Comparison of ENCODE assay signal across 8 mouse cellular contexts in the genomic region with DNA sequence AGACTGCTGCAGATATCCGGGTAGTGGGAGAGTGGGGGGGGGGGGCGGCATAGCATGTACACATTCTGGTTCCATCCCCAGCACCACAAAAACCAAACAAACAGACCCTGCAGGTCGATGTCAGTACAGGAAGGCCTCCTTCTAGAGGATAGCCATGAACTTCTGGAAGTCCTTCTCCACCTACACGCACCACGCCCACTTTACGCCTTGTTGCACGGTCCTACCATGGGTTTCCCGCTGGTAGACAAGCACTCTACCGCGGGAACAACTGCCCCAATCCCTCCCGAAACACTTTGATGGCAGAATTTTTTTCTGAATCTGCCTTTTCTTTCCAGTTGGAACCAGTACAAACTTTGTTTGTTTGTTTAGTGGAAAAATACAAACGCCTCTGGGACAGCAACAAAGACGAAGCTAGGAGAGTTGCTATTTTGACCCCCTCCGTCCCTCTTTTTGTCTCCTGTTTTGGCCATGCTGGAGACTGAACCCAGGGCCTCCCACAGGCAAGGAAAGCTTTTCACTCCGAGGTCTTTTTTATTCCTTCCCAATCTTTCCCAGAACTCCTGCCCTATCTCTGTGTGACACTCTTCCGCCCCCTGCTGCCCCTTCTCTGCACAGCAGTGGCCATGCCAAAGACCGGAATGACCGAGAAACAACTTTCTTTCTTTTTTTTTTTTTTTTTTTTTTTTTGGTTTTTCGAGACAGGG. TPM values are rescaled to one million over a fixed set of nuclear protein-coding genes. Genes with fewer than 3 reads are reported as not detected.
DNase-seq lines count a peak whose midpoint lies in the region; ATAC-seq lines count a peak whose summit lies in the region.

No protein-coding gene starts in this region.

- no peaks in the 10 kb centered on the region for H3K36me3 ChIP-seq in embryonic facial prominence, embryonic 15.5 days
- H3K36me3 ChIP-seq in heart, embryonic 11.5 days (ENCODE audit: control insufficient read depth, insufficient read depth, low read length): no peaks in the 10 kb centered on the region
- H3K36me3 ChIP-seq in liver, embryonic 12.5 days: no peaks in the 10 kb centered on the region
- H3K36me3 ChIP-seq in neural tube, embryonic 14.5 days (ENCODE audit: control insufficient read depth, insufficient read depth, low read length): no peaks in the 10 kb centered on the region

- no peak overlapping the region for H3K9ac ChIP-seq in embryonic facial prominence, embryonic 15.5 days
- H3K9ac ChIP-seq in heart, embryonic 11.5 days (ENCODE audit: low read depth, low read length): peak overlapping the region; percentile 69
- peak overlapping the region; percentile 68 for H3K9ac ChIP-seq in liver, embryonic 12.5 days
- no peak overlapping the region for H3K9ac ChIP-seq in neural tube, embryonic 14.5 days (replicated peaks; ENCODE audit: low read depth, low read length)

- no peaks in the 10 kb centered on the region for H3K9me3 ChIP-seq in embryonic facial prominence, embryonic 15.5 days (replicated peaks)
- H3K9me3 ChIP-seq in heart, embryonic 11.5 days (replicated peaks; ENCODE audit: control insufficient read depth, low read length): no peaks in the 10 kb centered on the region
- no peaks in the 10 kb centered on the region for H3K9me3 ChIP-seq in liver, embryonic 12.5 days (replicated peaks)
- no peaks in the 10 kb centered on the region for H3K9me3 ChIP-seq in neural tube, embryonic 14.5 days (ENCODE audit: control insufficient read depth, low read length)

- DNase-seq in 3T3-L1 (ENCODE audit: low read depth, low spot score): peak; percentile 92
- peak; percentile 94 for DNase-seq in adrenal gland, postnatal 14 days
- DNase-seq in kidney, postnatal 10 days: peak; percentile 94
- peak; percentile 31 for DNase-seq in thymus, postnatal 0 days (ENCODE audit: low spot score)

- peak overlapping the region; percentile 8; the same call in 1 of the 2 replicates for H3K4me3 ChIP-seq in embryonic facial prominence, embryonic 15.5 days (replicated peaks)
- peak overlapping the region; percentile 23; the same call in 1 of the 2 replicates for H3K4me3 ChIP-seq in heart, embryonic 11.5 days (ENCODE audit: low read depth, low read length)
- H3K4me3 ChIP-seq in liver, embryonic 12.5 days: peak overlapping the region; percentile 57
- H3K4me3 ChIP-seq in neural tube, embryonic 14.5 days (ENCODE audit: low read depth, low read length): no peak overlapping the region

- H3K27me3 ChIP-seq in embryonic facial prominence, embryonic 15.5 days: no peaks in the 10 kb centered on the region; the same call in 1 of the 2 replicates
- H3K27me3 ChIP-seq in heart, embryonic 11.5 days (ENCODE audit: control insufficient read depth, insufficient read depth, low read length): no peaks in the 10 kb centered on the region
- H3K27me3 ChIP-seq in liver, embryonic 12.5 days (replicated peaks): peaks cover 30% of the 10 kb centered on the region
- H3K27me3 ChIP-seq in neural tube, embryonic 14.5 days (ENCODE audit: control insufficient read depth, insufficient read depth, low read length): no peaks in the 10 kb centered on the region

- H3K27ac ChIP-seq in embryonic facial prominence, embryonic 15.5 days (replicated peaks): no peak overlapping the region
- H3K27ac ChIP-seq in heart, embryonic 11.5 days (ENCODE audit: low read depth, low read length): no peak overlapping the region
- H3K27ac ChIP-seq in liver, embryonic 12.5 days: peak overlapping the region; percentile 54; the same call in 1 of the 2 replicates
- H3K27ac ChIP-seq in neural tube, embryonic 14.5 days (ENCODE audit: low read depth, low read length): no peak overlapping the region

- 13% methylated on average over 19 of the region's 19 CpGs for WGBS in embryonic facial prominence, embryonic 15.5 days
- 7% methylated on average over 19 of the region's 19 CpGs for WGBS in heart, embryonic 11.5 days (ENCODE audit: insufficient replicate concordance)
- 7% methylated on average over 19 of the region's 19 CpGs for WGBS in liver, embryonic 12.5 days (ENCODE audit: insufficient replicate concordance)
- WGBS in neural tube, embryonic 14.5 days: 8% methylated on average over 18 of the region's 19 CpGs

- H3K4me1 ChIP-seq in embryonic facial prominence, embryonic 15.5 days: peaks cover 7% of the 10 kb centered on the region
- H3K4me1 ChIP-seq in heart, embryonic 11.5 days (ENCODE audit: control insufficient read depth, insufficient read depth, low read length): peaks cover 8% of the 10 kb centered on the region; the same call in 1 of the 2 replicates
- peaks cover 64% of the 10 kb centered on the region for H3K4me1 ChIP-seq in liver, embryonic 12.5 days
- no peaks in the 10 kb centered on the region for H3K4me1 ChIP-seq in neural tube, embryonic 14.5 days (ENCODE audit: control insufficient read depth, insufficient read depth, low read length)

- no peak for ATAC-seq in embryonic facial prominence, embryonic 15.5 days (ENCODE audit: insufficient number of reproducible peaks, low FRiP score, low TSS enrichment, low read depth)
- ATAC-seq in heart, embryonic 11.5 days (replicated peaks; ENCODE audit: insufficient number of reproducible peaks, low FRiP score, low TSS enrichment): no peak
- peak; percentile 53; the same call in 1 of the 2 replicates for ATAC-seq in liver, embryonic 12.5 days
- no peak for ATAC-seq in neural tube, embryonic 14.5 days (ENCODE audit: low read depth)

- peak overlapping the region; percentile 27 for H3K4me2 ChIP-seq in embryonic facial prominence, embryonic 15.5 days (replicated peaks)
- H3K4me2 ChIP-seq in heart, embryonic 11.5 days: peak overlapping the region; percentile 57
- H3K4me2 ChIP-seq in liver, embryonic 12.5 days: peak overlapping the region; percentile 85
- 0 out of 2 replicates have a peak overlapping the region, but pooled peaks have one; percentile 0 for H3K4me2 ChIP-seq in neural tube, embryonic 14.5 days (ENCODE audit: low read depth, low read length)

RNA-seq across cellular contexts. Expression of gene Shbg, which starts 4.0 kb away (rescaled TPM):
- total RNA-seq in adrenal gland, postnatal 14 days (2021): not detected in 2 replicates
- polyA plus RNA-seq in embryonic facial prominence, embryonic 15.5 days (2015; fragmentation: Nextera tagmentation; extraction: Ambion mirVana): not detected in 2 replicates
- 1.5 TPM in 1 of 2 replicates, not detected in the other for polyA plus RNA-seq in heart, embryonic 11.5 days (2014; fragmentation: Nextera tagmentation; extraction: Ambion mirVana)
- 33.0 and 34.9 TPM in 2 replicates for polyA plus RNA-seq in liver, embryonic 12.5 days (2016; fragmentation: Nextera tagmentation; extraction: Ambion mirVana)
- polyA plus RNA-seq in neural tube, embryonic 14.5 days (2014; fragmentation: Nextera tagmentation; extraction: Ambion mirVana): not detected in 2 replicates
- 0.13 TPM in 1 of 2 replicates, not detected in the other for polyA plus RNA-seq in thymus, postnatal 0 days (2015; fragmentation: Nextera tagmentation; extraction: Ambion mirVana)

RNA-seq across cellular contexts. Expression of gene Atp1b2, which starts 8.0 kb away (rescaled TPM):
- 37.4 and 39.7 TPM in 2 replicates for total RNA-seq in adrenal gland, postnatal 14 days (2021)
- 12.4 and 13.4 TPM in 2 replicates for polyA plus RNA-seq in embryonic facial prominence, embryonic 15.5 days (2015; fragmentation: Nextera tagmentation; extraction: Ambion mirVana)
- 31.0 and 36.2 TPM in 2 replicates for polyA plus RNA-seq in heart, embryonic 11.5 days (2014; fragmentation: Nextera tagmentation; extraction: Ambion mirVana)
- 38.3 and 39.8 TPM in 2 replicates for polyA plus RNA-seq in liver, embryonic 12.5 days (2016; fragmentation: Nextera tagmentation; extraction: Ambion mirVana)
- polyA plus RNA-seq in neural tube, embryonic 14.5 days (2014; fragmentation: Nextera tagmentation; extraction: Ambion mirVana): 66.6 and 99.6 TPM in 2 replicates
- 1.7 and 1.8 TPM in 2 replicates for polyA plus RNA-seq in thymus, postnatal 0 days (2015; fragmentation: Nextera tagmentation; extraction: Ambion mirVana)

RNA-seq across cellular contexts. Expression of gene Sat2, which starts 8.1 kb away (rescaled TPM):
- 7.9 and 8.2 TPM in 2 replicates for total RNA-seq in adrenal gland, postnatal 14 days (2021)
- polyA plus RNA-seq in embryonic facial prominence, embryonic 15.5 days (2015; fragmentation: Nextera tagmentation; extraction: Ambion mirVana): 19.8 and 22.5 TPM in 2 replicates
- polyA plus RNA-seq in heart, embryonic 11.5 days (2014; fragmentation: Nextera tagmentation; extraction: Ambion mirVana): 15.2 and 16.4 TPM in 2 replicates
- polyA plus RNA-seq in liver, embryonic 12.5 days (2016; fragmentation: Nextera tagmentation; extraction: Ambion mirVana): 11.5 and 12.4 TPM in 2 replicates
- 23.8 and 25.1 TPM in 2 replicates for polyA plus RNA-seq in neural tube, embryonic 14.5 days (2014; fragmentation: Nextera tagmentation; extraction: Ambion mirVana)
- 3.5 and 4.3 TPM in 2 replicates for polyA plus RNA-seq in thymus, postnatal 0 days (2015; fragmentation: Nextera tagmentation; extraction: Ambion mirVana)

RNA-seq across cellular contexts. Expression of gene Fxr2, which starts 19.1 kb away (rescaled TPM):
- 75.5 and 84.3 TPM in 2 replicates for total RNA-seq in adrenal gland, postnatal 14 days (2021)
- 33.4 and 34.2 TPM in 2 replicates for polyA plus RNA-seq in embryonic facial prominence, embryonic 15.5 days (2015; fragmentation: Nextera tagmentation; extraction: Ambion mirVana)
- 21.1 and 29.0 TPM in 2 replicates for polyA plus RNA-seq in heart, embryonic 11.5 days (2014; fragmentation: Nextera tagmentation; extraction: Ambion mirVana)
- 22.5 and 23.4 TPM in 2 replicates for polyA plus RNA-seq in liver, embryonic 12.5 days (2016; fragmentation: Nextera tagmentation; extraction: Ambion mirVana)
- polyA plus RNA-seq in neural tube, embryonic 14.5 days (2014; fragmentation: Nextera tagmentation; extraction: Ambion mirVana): 31.1 and 34.0 TPM in 2 replicates
- polyA plus RNA-seq in thymus, postnatal 0 days (2015; fragmentation: Nextera tagmentation; extraction: Ambion mirVana): 18.4 and 26.6 TPM in 2 replicates

RNA-seq across cellular contexts. Expression of gene Trp53, which starts 33.5 kb away (rescaled TPM):
- 66.4 and 78.4 TPM in 2 replicates for total RNA-seq in adrenal gland, postnatal 14 days (2021)
- 134 and 141 TPM in 2 replicates for polyA plus RNA-seq in embryonic facial prominence, embryonic 15.5 days (2015; fragmentation: Nextera tagmentation; extraction: Ambion mirVana)
- 103 and 107 TPM in 2 replicates for polyA plus RNA-seq in heart, embryonic 11.5 days (2014; fragmentation: Nextera tagmentation; extraction: Ambion mirVana)
- 110 TPM in 2 replicates for polyA plus RNA-seq in liver, embryonic 12.5 days (2016; fragmentation: Nextera tagmentation; extraction: Ambion mirVana)
- polyA plus RNA-seq in neural tube, embryonic 14.5 days (2014; fragmentation: Nextera tagmentation; extraction: Ambion mirVana): 54.6 and 68.8 TPM in 2 replicates
- polyA plus RNA-seq in thymus, postnatal 0 days (2015; fragmentation: Nextera tagmentation; extraction: Ambion mirVana): 138 and 165 TPM in 2 replicates

Comparison
In these comparisons a context has a peak if more than half of its experiments do, and no peak if none do; other contexts are left out.
1. DNase-seq: peak in every context shown above with its lines; median percentile 94 in adrenal gland, postnatal 14 days; 94 in kidney, postnatal 10 days; 92 in 3T3-L1; 31 in thymus, postnatal 0 days.
2. H3K4me2 ChIP-seq: peak in every context shown above with its lines; median percentile 85 in liver, embryonic 12.5 days; 57 in heart, embryonic 11.5 days; 27 in embryonic facial prominence, embryonic 15.5 days; 0 in neural tube, embryonic 14.5 days.
3. H3K9ac ChIP-seq: peak in heart, embryonic 11.5 days (single experiment) and liver, embryonic 12.5 days (single experiment); none in embryonic facial prominence, embryonic 15.5 days (single experiment) and neural tube, embryonic 14.5 days (single experiment).
4. RNA of gene Shbg, which starts 4.0 kb away (polyA plus RNA-seq): 33.0 to 34.9 TPM in liver, embryonic 12.5 days; 1.5 TPM in heart, embryonic 11.5 days, 0.13 TPM in thymus, postnatal 0 days, not detected in embryonic facial prominence, embryonic 15.5 days and not detected in neural tube, embryonic 14.5 days; every median in the first group is over 10 times any median in the second.